Mouse (Mus musculus): ENCODE results near the gene Cdipt. TPM values are rescaled to one million over a fixed set of nuclear protein-coding genes. Genes with fewer than 3 reads are reported as not detected.
A peak's percentile ranks its signal among the peaks of the same experiment; 100 is the strongest.

Cdipt gene
- polyA plus RNA-seq, 1 experiment from 2014 or later = 69.5 TPM

- 37% methylated on average over 5 of the region's 5 CpGs for WGBS
These were observed 44.8 kb downstream of the Cdipt start for GRCm38 (mm10) chr7:127020491-127020890.

GRCm38 (mm10) chr7:127020901-127021562, 45.3 kb downstream of the Cdipt start, which contains the start of the genes Gm42742 and Prrt2:
TSS of gene Gm42742 (minus strand) at chr7:127021097.
TSS of gene Prrt2 (minus strand) at chr7:127021211.
- Histone ChIP-seq H3K27ac (replicated peaks) (peak within 1 kb of the TSS; percentile 65; the same call in 1 of the 2 replicates), H3K4me1 (peaks cover 75% of the 10 kb centered on the region)

More at GRCm38 (mm10) chr7:127020491-127020890, 44.8 kb downstream of the Cdipt start:
- Histone ChIP-seq H3K4me2 (peak overlapping the region; percentile 87), H3K9me3 (no peaks in the 10 kb centered on the region), H3K27me3 (replicated peaks) (no peaks in the 10 kb centered on the region), H3K4me1 (peaks cover 80% of the 10 kb centered on the region), H3K4me3 (peak overlapping the region; percentile 59), H3K36me3 (peaks cover 37% of the 10 kb centered on the region), H3K9ac (peak overlapping the region; percentile 82), H3K27ac (replicated peaks) (peak overlapping the region; percentile 65; the same call in 1 of the 2 replicates)
- ATAC-seq (ENCODE audit: extremely low read depth, insufficient number of reproducible peaks, low FRiP score, low TSS enrichment) = no peak

GRCm38 (mm10) chr7:127021563-127022527, 46.1 kb downstream of the Cdipt start:
- no peaks in the 10 kb centered on the region for H3K9me3 ChIP-seq
- peak overlapping the region; percentile 65 for H3K27ac ChIP-seq (replicated peaks)
- peak overlapping the region; percentile 59 for H3K4me3 ChIP-seq
- H3K9ac ChIP-seq = peak overlapping the region; percentile 100
- H3K36me3 ChIP-seq = peaks cover 34% of the 10 kb centered on the region
- 39% methylated on average over 5 of the region's 5 CpGs for WGBS
- no peaks in the 10 kb centered on the region for H3K27me3 ChIP-seq (replicated peaks)
- no peak for ATAC-seq (ENCODE audit: extremely low read depth, insufficient number of reproducible peaks, low FRiP score, low TSS enrichment)
- H3K4me1 ChIP-seq = peaks cover 73% of the 10 kb centered on the region
- peak overlapping the region; percentile 91 for H3K4me2 ChIP-seq

More at GRCm38 (mm10) chr7:127020901-127021562, 45.3 kb downstream of the Cdipt start, which contains the start of the genes Gm42742 and Prrt2:
- H3K9me3 ChIP-seq = no peaks in the 10 kb centered on the region
- H3K4me2 ChIP-seq = peak within 1 kb of the TSS; percentile 87
- H3K36me3 ChIP-seq = peaks cover 34% of the 10 kb centered on the region
- WGBS = 2% methylated on average over 37 of the region's 37 CpGs
- peak within 1 kb of the TSS; percentile 59 for H3K4me3 ChIP-seq
- ATAC-seq (ENCODE audit: extremely low read depth, insufficient number of reproducible peaks, low FRiP score, low TSS enrichment) = no peak
- H3K9ac ChIP-seq = peak within 1 kb of the TSS; percentile 82
- H3K27me3 ChIP-seq (replicated peaks) = no peaks in the 10 kb centered on the region

- Histone ChIP-seq H3K9me3 (no peaks in the 10 kb centered on the region), H3K4me2 (peak overlapping the region; percentile 91), H3K9ac (peak overlapping the region; percentile 100), H3K36me3 (peaks cover 35% of the 10 kb centered on the region), H3K4me3 (no peak overlapping the region), H3K27me3 (replicated peaks) (no peaks in the 10 kb centered on the region), H3K27ac (replicated peaks) (peak overlapping the region; percentile 65; the same call in 1 of the 2 replicates), H3K4me1 (peaks cover 71% of the 10 kb centered on the region)
- ATAC-seq (ENCODE audit: extremely low read depth, insufficient number of reproducible peaks, low FRiP score, low TSS enrichment) = no peak
- 79% methylated on average over 7 of the region's 7 CpGs for WGBS
These were observed 47.0 kb downstream of the Cdipt start for GRCm38 (mm10) chr7:127022528-127023271.

- Histone ChIP-seq H3K36me3 (peaks cover 41% of the 10 kb centered on the region), H3K9me3 (no peaks in the 10 kb centered on the region), H3K9ac (peak overlapping the region; percentile 100), H3K27me3 (replicated peaks) (no peaks in the 10 kb centered on the region), H3K4me1 (peaks cover 71% of the 10 kb centered on the region), H3K27ac (replicated peaks) (0 out of 2 replicates have a peak overlapping the region, but pooled peaks have one; percentile 5), H3K4me3 (peak overlapping the region; percentile 94), H3K4me2 (peak overlapping the region; percentile 91)
- WGBS = 81% methylated on average over 13 of the region's 13 CpGs
- no peak for ATAC-seq (ENCODE audit: extremely low read depth, insufficient number of reproducible peaks, low FRiP score, low TSS enrichment)
These were observed 47.6 kb downstream of the Cdipt start for GRCm38 (mm10) chr7:127023272-127023691.

- Histone ChIP-seq H3K4me3 (peak overlapping the region; percentile 94), H3K36me3 (peaks cover 49% of the 10 kb centered on the region), H3K9ac (peak overlapping the region; percentile 100), H3K27me3 (replicated peaks) (no peaks in the 10 kb centered on the region), H3K27ac (replicated peaks) (peak overlapping the region; percentile 99), H3K4me2 (peak overlapping the region; percentile 91), H3K9me3 (no peaks in the 10 kb centered on the region), H3K4me1 (peaks cover 68% of the 10 kb centered on the region)
- WGBS = 20% methylated on average over 19 of the region's 19 CpGs
- no peak for ATAC-seq (ENCODE audit: extremely low read depth, insufficient number of reproducible peaks, low FRiP score, low TSS enrichment)
These were observed 48.4 kb downstream of the Cdipt start for GRCm38 (mm10) chr7:127023896-127024690.

GRCm38 (mm10) chr7:127024755-127025555, 49.2 kb downstream of the Cdipt start:
- WGBS = 1% methylated on average over 30 of the region's 30 CpGs
- peaks cover 62% of the 10 kb centered on the region for H3K4me1 ChIP-seq
- peaks cover 56% of the 10 kb centered on the region for H3K36me3 ChIP-seq

GRCm38 (mm10) chr7:127025556-127026160, 49.9 kb downstream of the Cdipt start:
- peak overlapping the region; percentile 94 for H3K4me3 ChIP-seq
- peaks cover 55% of the 10 kb centered on the region for H3K4me1 ChIP-seq
- H3K9me3 ChIP-seq = no peaks in the 10 kb centered on the region
- under 1% methylated on average over 61 of the region's 65 CpGs for WGBS
- peak overlapping the region; percentile 91 for H3K4me2 ChIP-seq
- peaks cover 63% of the 10 kb centered on the region for H3K36me3 ChIP-seq
- ATAC-seq (ENCODE audit: extremely low read depth, insufficient number of reproducible peaks, low FRiP score, low TSS enrichment) = no peak
- no peaks in the 10 kb centered on the region for H3K27me3 ChIP-seq (replicated peaks)
- peak overlapping the region; percentile 99 for H3K27ac ChIP-seq (replicated peaks)
- peak overlapping the region; percentile 100 for H3K9ac ChIP-seq

More at GRCm38 (mm10) chr7:127024755-127025555, 49.2 kb downstream of the Cdipt start:
- Histone ChIP-seq H3K4me2 (peak overlapping the region; percentile 91), H3K4me3 (peak overlapping the region; percentile 94), H3K27ac (replicated peaks) (peak overlapping the region; percentile 99), H3K9ac (peak overlapping the region; percentile 100), H3K9me3 (no peaks in the 10 kb centered on the region), H3K27me3 (replicated peaks) (no peaks in the 10 kb centered on the region)
- peak; percentile 5; the same call in 1 of the 2 replicates for ATAC-seq (ENCODE audit: extremely low read depth, insufficient number of reproducible peaks, low FRiP score, low TSS enrichment)

- no peaks in the 10 kb centered on the region for H3K27me3 ChIP-seq (replicated peaks)
- 0% methylated on average over 20 of the region's 48 CpGs for WGBS
- H3K27ac ChIP-seq (replicated peaks) = peak overlapping the region; percentile 99
- peak overlapping the region; percentile 91 for H3K4me2 ChIP-seq
- peaks cover 51% of the 10 kb centered on the region for H3K4me1 ChIP-seq
- H3K4me3 ChIP-seq = peak overlapping the region; percentile 94
- H3K9me3 ChIP-seq = no peaks in the 10 kb centered on the region
- H3K36me3 ChIP-seq = peaks cover 68% of the 10 kb centered on the region
- peak overlapping the region; percentile 100 for H3K9ac ChIP-seq
- peak; percentile 4; the same call in 1 of the 2 replicates for ATAC-seq (ENCODE audit: extremely low read depth, insufficient number of reproducible peaks, low FRiP score, low TSS enrichment)
These were observed 50.5 kb downstream of the Cdipt start for GRCm38 (mm10) chr7:127026161-127026600.

Data from heart, embryonic 13.5 days (tissue).